Mouse (Mus musculus) lung, postnatal 0 days (tissue): ENCODE measurements around the gene Slco6d1. TPM values are rescaled to one million over a fixed set of nuclear protein-coding genes. Genes with fewer than 3 reads are reported as not detected.
"Not testable (repeated sequence)": the region's sequence is repeated elsewhere in the genome, so short reads cannot be mapped to it uniquely, and the experiment has no call there.

Source experiments
- ATAC-seq: fragments of 200-750 bp; cut with Nextera tagmentation; 2 replicates; pipeline ENCODE4 v1.8.0; 2017; ENCODE audit warnings: moderate library complexity
- DNase-seq: peaks from one replicate; pipeline ENCODE4 v3.0.0-alpha.2; 2016; ENCODE audit warnings: low spot score
- H3K27ac ChIP-seq: fragments of 300-500 bp; sonication (generic); 2 replicates; pipeline ENCODE4 v1.5.1; 2014; ENCODE audit warnings: antibody characterized with exemption, mild to moderate bottlenecking, low read length, mixed read lengths
- H3K27me3 ChIP-seq: fragments of 300-500 bp; sonication (generic); replicated peaks from 2 replicates; pipeline ENCODE4 v1.6.1; 2014; ENCODE audit warnings: low read length, mixed read lengths; ENCODE audit not compliant: insufficient read depth
- H3K36me3 ChIP-seq: fragments of 300-500 bp; sonication (generic); 2 replicates; pipeline ENCODE4 v1.6.1; 2014; ENCODE audit warnings: low read length, mixed read lengths; ENCODE audit not compliant: insufficient read depth
- H3K4me1 ChIP-seq: fragments of 300-500 bp; sonication (generic); 2 replicates; pipeline ENCODE4 v1.6.1; 2014; ENCODE audit warnings: antibody characterized with exemption, low read depth, low read length, mixed read lengths; ENCODE audit not compliant: insufficient read depth
- H3K4me2 ChIP-seq: fragments of 300-500 bp; sonication (generic); replicated peaks from 2 replicates; pipeline ENCODE4 v1.6.1; 2014; ENCODE audit warnings: low read depth, mild to moderate bottlenecking, low read length, moderate library complexity, mixed read lengths
- H3K4me3 ChIP-seq: fragments of 300-500 bp; sonication (generic); 2 replicates; pipeline ENCODE4 v1.5.1; 2014; ENCODE audit warnings: low read depth, low read length
- H3K9ac ChIP-seq: fragments of 300-500 bp; sonication (generic); replicated peaks from 2 replicates; pipeline ENCODE4 v1.6.1; 2014; ENCODE audit warnings: low read depth, mild to moderate bottlenecking
- H3K9me3 ChIP-seq: fragments of 300-500 bp; sonication (generic); 2 replicates; pipeline ENCODE4 v1.6.1; 2016; ENCODE audit warnings: low read length, mixed read lengths
- CTCF ChIP-seq: IDR thresholded peaks from 2 replicates; pipeline ENCODE4 v1.5.1; 2016; ENCODE audit warnings: antibody characterized with exemption, mild to moderate bottlenecking
- EP300 ChIP-seq: IDR thresholded peaks from 2 replicates; pipeline ENCODE4 v1.6.1; 2016; ENCODE audit warnings: antibody characterized with exemption, mild to moderate bottlenecking, control low read depth
- WGBS: fragments of 180-500 bp; shearing (Covaris S2); extraction: QIAGEN DNeasy Blood & Tissue Kit; methylation state at CpG from one replicate; pipeline ENCODE4 v1.1.7; 2014; 5-methylcytosine and 5-hydroxymethylcytosine counted together
- polyA plus RNA-seq: library from polyadenylated mRNA; unstranded; fragments of >200 nt; fragmentation: Nextera tagmentation; extraction: Ambion mirVana; gene quantifications from 2 replicates; pipeline ENCODE4 v1.2.1, GENCODE M21; 2015

Slco6d1 gene
- polyA plus RNA-seq, result not detected in 2 replicates

- DNase-seq, result no peak
- H3K27me3 ChIP-seq, result no peaks in the 10 kb centered on the region
- ATAC-seq, result no peak
- H3K27ac ChIP-seq, result no peak within 1 kb of the TSS
- H3K9ac ChIP-seq, result no peak within 1 kb of the TSS
- 76% methylated on average over 10 of the region's 10 CpGs for WGBS
- H3K4me1 ChIP-seq, result no peaks in the 10 kb centered on the region
- no peaks in the 10 kb centered on the region for H3K36me3 ChIP-seq
- no peak for TF ChIP-seq EP300
- no peak for TF ChIP-seq CTCF
- no peak within 1 kb of the TSS for H3K4me2 ChIP-seq
- no peaks in the 10 kb centered on the region for H3K9me3 ChIP-seq
- no peak within 1 kb of the TSS for H3K4me3 ChIP-seq
These were observed at the start of gene Slco6d1 for GRCm38 (mm10) chr1:98420824-98421223. Gene Slco6d1, plus strand, starts transcription at chr1:98421124.

- DNase-seq, result no peak
- TF ChIP-seq EP300 (no peak), CTCF (no peak)
- no peaks in the 10 kb centered on the region for H3K27me3 ChIP-seq
These were observed 28.9 kb upstream of the Slco6d1 start for GRCm38 (mm10) chr1:98392001-98392400.

GRCm38 (mm10) chr1:98447929-98448328 is 27.0 kb downstream of the Slco6d1 start:
- no peaks in the 10 kb centered on the region for H3K9me3 ChIP-seq
- ATAC-seq, result no peak
- TF ChIP-seq CTCF (no peak), EP300 (no peak)
- DNase-seq, result no peak
- no peak overlapping the region for H3K4me3 ChIP-seq
- no peak overlapping the region for H3K9ac ChIP-seq
- WGBS, result 72% methylated on average over 4 of the region's 4 CpGs
- H3K27ac ChIP-seq, result no peak overlapping the region
- H3K27me3 ChIP-seq, result no peaks in the 10 kb centered on the region
- no peaks in the 10 kb centered on the region for H3K4me1 ChIP-seq
- no peaks in the 10 kb centered on the region for H3K36me3 ChIP-seq
- H3K4me2 ChIP-seq, result no peak overlapping the region

More at GRCm38 (mm10) chr1:98392001-98392400, 28.9 kb upstream of the Slco6d1 start:
- H3K27ac ChIP-seq, result no peak overlapping the region
- H3K4me3 ChIP-seq, result no peak overlapping the region
- no peak for ATAC-seq
- H3K36me3 ChIP-seq, result no peaks in the 10 kb centered on the region
- H3K9ac ChIP-seq, result no peak overlapping the region
- no peaks in the 10 kb centered on the region for H3K9me3 ChIP-seq
- no peaks in the 10 kb centered on the region for H3K4me1 ChIP-seq
- H3K4me2 ChIP-seq, result no peak overlapping the region

- not testable (repeated sequence) for H3K27me3 ChIP-seq, H3K4me3 ChIP-seq, ATAC-seq, H3K27ac ChIP-seq, DNase-seq, H3K4me1 ChIP-seq, H3K4me2 ChIP-seq, H3K9ac ChIP-seq, H3K9me3 ChIP-seq, H3K36me3 ChIP-seq
- 82% methylated on average over 8 of the region's 8 CpGs for WGBS
These were observed 38.3 kb downstream of the Slco6d1 start for GRCm38 (mm10) chr1:98459224-98459623.

- not testable (repeated sequence) for H3K36me3 ChIP-seq, H3K27ac ChIP-seq, ATAC-seq, DNase-seq, H3K27me3 ChIP-seq, H3K4me1 ChIP-seq, H3K4me2 ChIP-seq, H3K9ac ChIP-seq, H3K9me3 ChIP-seq, H3K4me3 ChIP-seq
- 82% methylated on average over 1 of the region's 1 CpGs for WGBS
These were observed 55.5 kb downstream of the Slco6d1 start for GRCm38 (mm10) chr1:98476381-98476780.

- Histone ChIP-seq H3K4me2 (no peak overlapping the region), H3K27me3 (no peaks in the 10 kb centered on the region), H3K27ac (no peak overlapping the region), H3K4me1 (no peaks in the 10 kb centered on the region), H3K9me3 (no peaks in the 10 kb centered on the region), H3K9ac (no peak overlapping the region), H3K36me3 (no peaks in the 10 kb centered on the region), H3K4me3 (no peak overlapping the region)
- ATAC-seq (no peak), DNase-seq (no peak)
- WGBS, result 62% methylated on average over 2 of the region's 2 CpGs
- no peak for TF ChIP-seq CTCF
- TF ChIP-seq EP300, result no peak
These were observed 58.3 kb downstream of the Slco6d1 start for GRCm38 (mm10) chr1:98479243-98479642.

- H3K9ac ChIP-seq, result no peak overlapping the region
- no peak overlapping the region for H3K27ac ChIP-seq
- no peaks in the 10 kb centered on the region for H3K27me3 ChIP-seq
- H3K4me2 ChIP-seq, result no peak overlapping the region
- DNase-seq, result no peak
- TF ChIP-seq CTCF (no peak), EP300 (no peak)
- no peaks in the 10 kb centered on the region for H3K9me3 ChIP-seq
- no peak overlapping the region for H3K4me3 ChIP-seq
- no peak for ATAC-seq
- no peaks in the 10 kb centered on the region for H3K4me1 ChIP-seq
- H3K36me3 ChIP-seq, result no peaks in the 10 kb centered on the region
- WGBS, result 69% methylated on average over 2 of the region's 2 CpGs
These were observed 85.1 kb downstream of the Slco6d1 start for GRCm38 (mm10) chr1:98505982-98506381.
